Mouse (Mus musculus) cerebellum, adult 2 months (tissue): Measurements from ENCODE around the gene Cradd. TPM values are rescaled to one million over a fixed set of nuclear protein-coding genes. Genes with fewer than 3 reads are reported as not detected.
A peak's percentile ranks its signal among the peaks of the same experiment; 100 is the strongest.

Source experiments
- DNase-seq, 2 experiments: peaks; one replicate each; pipeline ENCODE4 v3.0.0; 2021
- H3K27ac ChIP-seq: fragments of 200-500 bp; 2 replicates; pipeline ENCODE4 v1.5.1; 2012; ENCODE audit warnings: low read length, control low read depth, inconsistent platforms; ENCODE audit not compliant: insufficient read depth
- H3K27me3 ChIP-seq: fragments of 200-500 bp; 2 replicates; pipeline ENCODE4 v1.6.1; 2012; ENCODE audit warnings: inconsistent platforms, mild to moderate bottlenecking, low read length, moderate library complexity; ENCODE audit not compliant: control insufficient read depth, insufficient read depth
- H3K4me1 ChIP-seq: fragments of 200-500 bp; 2 replicates; pipeline ENCODE4 v1.6.1; 2011; ENCODE audit warnings: low read length; ENCODE audit not compliant: control insufficient read depth, insufficient read depth
- H3K4me3 ChIP-seq: fragments of 200-500 bp; replicated peaks from 2 replicates; pipeline ENCODE3; 2011; ENCODE audit warnings: mild to moderate bottlenecking, low read depth, low read length, control low read depth; ENCODE audit not compliant: insufficient read depth
- CTCF ChIP-seq: fragments of 200-500 bp; IDR thresholded peaks from 2 replicates; pipeline ENCODE4 v1.5.1; 2011; ENCODE audit warnings: low read depth, mild to moderate bottlenecking, control low read depth, low read length, moderate library complexity, borderline replicate concordance; ENCODE audit not compliant: insufficient read depth
- POLR2A ChIP-seq: fragments of 200-500 bp; IDR thresholded peaks from 2 replicates; pipeline ENCODE4 v1.6.1; 2011; ENCODE audit warnings: low read length, control low read depth, borderline replicate concordance; ENCODE audit not compliant: insufficient read depth
- WGBS: fragments of 180-500 bp; shearing (Covaris S2); methylation state at CpG from one replicate; pipeline ENCODE4 v1.1.7; 2018; 5-methylcytosine and 5-hydroxymethylcytosine counted together
- polyA plus RNA-seq: library from polyadenylated mRNA; depleted of rRNA; stranded (reverse); fragments of >200 nt; gene quantifications from 2 replicates; pipeline ENCODE4 v1.2.3, GENCODE M21; 2012

The Cradd gene
- polyA plus RNA-seq, 1 experiment: 11.7 TPM

- H3K27me3 ChIP-seq: no peaks in the 10 kb centered on the region
- no peak overlapping the region for H3K4me3 ChIP-seq
- WGBS: 88% methylated on average over 9 of the region's 9 CpGs
- H3K4me1 ChIP-seq: no peaks in the 10 kb centered on the region; the same call in 1 of the 2 replicates
- no peak for DNase-seq
- no peak overlapping the region for H3K27ac ChIP-seq
- TF ChIP-seq CTCF (no peak), POLR2A (no peak)
Observed at GRCm38 (mm10) chr10:95213820-95214219, 110.1 kb downstream of the Cradd start.

- H3K4me1 ChIP-seq: no peaks in the 10 kb centered on the region; the same call in 1 of the 2 replicates
- DNase-seq: no peak
- TF ChIP-seq POLR2A (no peak), CTCF (no peak)
- H3K27me3 ChIP-seq: no peaks in the 10 kb centered on the region
- H3K27ac ChIP-seq: no peak overlapping the region
- 90% methylated on average over 8 of the region's 8 CpGs for WGBS
- H3K4me3 ChIP-seq: no peak overlapping the region
Observed at GRCm38 (mm10) chr10:95213311-95213710, 110.6 kb downstream of the Cradd start.

- TF ChIP-seq CTCF: no peak
- no peak for TF ChIP-seq POLR2A
- no peak for DNase-seq
- Histone ChIP-seq H3K27me3 (no peaks in the 10 kb centered on the region), H3K4me1 (no peaks in the 10 kb centered on the region; the same call in 1 of the 2 replicates), H3K27ac (no peak overlapping the region), H3K4me3 (no peak overlapping the region)
- 90% methylated on average over 8 of the region's 8 CpGs for WGBS
Observed at GRCm38 (mm10) chr10:95211660-95212059, 112.3 kb downstream of the Cradd start.

- Histone ChIP-seq H3K27me3 (no peaks in the 10 kb centered on the region), H3K27ac (no peak overlapping the region), H3K4me1 (no peaks in the 10 kb centered on the region; the same call in 1 of the 2 replicates), H3K4me3 (no peak overlapping the region)
- no peak for DNase-seq
- 93% methylated on average over 7 of the region's 7 CpGs for WGBS
- TF ChIP-seq CTCF (no peak), POLR2A (no peak)
Observed at GRCm38 (mm10) chr10:95210664-95211372, 113.1 kb downstream of the Cradd start.

GRCm38 (mm10) chr10:95210167-95210566 is 113.8 kb downstream of the Cradd start:
- no peak overlapping the region for H3K27ac ChIP-seq
- H3K27me3 ChIP-seq: no peaks in the 10 kb centered on the region
- TF ChIP-seq CTCF: no peak
- no peak for TF ChIP-seq POLR2A
- no peaks in the 10 kb centered on the region; the same call in 1 of the 2 replicates for H3K4me1 ChIP-seq
- DNase-seq: peak; percentile 32 to 53
- 62% methylated on average over 4 of the region's 4 CpGs for WGBS
- H3K4me3 ChIP-seq: no peak overlapping the region

GRCm38 (mm10) chr10:95207423-95207822 is 116.5 kb downstream of the Cradd start:
- WGBS: 78% methylated on average over 8 of the region's 8 CpGs
- H3K4me1 ChIP-seq: no peaks in the 10 kb centered on the region; the same call in 1 of the 2 replicates
- no peak overlapping the region for H3K4me3 ChIP-seq
- H3K27me3 ChIP-seq: no peaks in the 10 kb centered on the region
- TF ChIP-seq CTCF (no peak), POLR2A (no peak)
- H3K27ac ChIP-seq: no peak overlapping the region
- DNase-seq: no peak

- WGBS: 95% methylated on average over 8 of the region's 8 CpGs
- TF ChIP-seq POLR2A: no peak
- TF ChIP-seq CTCF: no peak
- H3K4me1 ChIP-seq: peaks cover 13% of the 10 kb centered on the region
- no peaks in the 10 kb centered on the region for H3K27me3 ChIP-seq
- no peak overlapping the region for H3K4me3 ChIP-seq
- no peak for DNase-seq
- H3K27ac ChIP-seq: no peak overlapping the region
Observed at GRCm38 (mm10) chr10:95201514-95201913, 122.4 kb downstream of the Cradd start.

- 3% methylated on average over 7 of the region's 7 CpGs for WGBS
- TF ChIP-seq CTCF (no peak), POLR2A (no peak)
- peaks cover 13% of the 10 kb centered on the region for H3K4me1 ChIP-seq
- peak; percentile 57 to 66 for DNase-seq
- no peaks in the 10 kb centered on the region for H3K27me3 ChIP-seq
- H3K4me3 ChIP-seq: no peak overlapping the region
- H3K27ac ChIP-seq: no peak overlapping the region
Observed at GRCm38 (mm10) chr10:95200323-95200722, 123.6 kb downstream of the Cradd start.
